Mouse (Mus musculus): ENCODE data around the gene Grm1. TPM values are rescaled to one million over a fixed set of nuclear protein-coding genes. Genes with fewer than 3 reads are reported as not detected.

Grm1 gene
- polyA plus RNA-seq, 1 experiment: not detected

DNA sequence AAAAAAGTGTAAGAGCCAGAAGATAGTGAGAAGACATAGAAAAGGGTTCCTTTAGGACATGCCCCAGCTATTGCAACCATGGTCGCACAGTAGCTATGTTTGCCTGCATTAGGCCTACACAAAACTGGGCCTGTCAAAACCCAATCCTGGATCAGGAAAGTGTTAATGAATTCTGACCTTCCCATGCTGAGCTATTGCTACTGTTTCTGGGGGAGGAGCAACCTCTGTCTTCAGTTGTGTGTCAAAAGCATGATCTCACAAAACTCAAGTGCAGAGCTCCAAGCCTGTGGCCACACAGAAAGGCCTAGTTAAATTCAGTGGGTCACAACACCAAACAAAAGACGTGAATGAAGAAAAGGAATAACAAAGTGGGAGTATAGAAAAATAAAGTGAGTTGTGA lies 152.5 kb downstream of the Grm1 start:
- no peak overlapping the region for H3K4me3 ChIP-seq (ENCODE audit: insufficient read depth, poor library complexity, severe bottlenecking)
- TF ChIP-seq FOSL1 (IDR thresholded peaks at IDR 0.05; ENCODE audit: insufficient read depth, low read length, poor library complexity, severe bottlenecking) (no peak), CEBPB (IDR thresholded peaks at IDR 0.05; ENCODE audit: low read depth) (no peak), USF1 (IDR thresholded peaks at IDR 0.05; ENCODE audit: low read depth) (no peak), MYOD1 (IDR thresholded peaks at IDR 0.05; ENCODE audit: control insufficient read depth, insufficient read length, low read depth) (no peak), MYOG (IDR thresholded peaks at IDR 0.05; ENCODE audit: control insufficient read depth, extremely low read depth, insufficient read length) (no peak), CTCF (IDR thresholded peaks at IDR 0.05; ENCODE audit: control insufficient read depth, insufficient read depth, insufficient read length) (no peak), MAX (IDR thresholded peaks at IDR 0.05) (no peak)

DNA sequence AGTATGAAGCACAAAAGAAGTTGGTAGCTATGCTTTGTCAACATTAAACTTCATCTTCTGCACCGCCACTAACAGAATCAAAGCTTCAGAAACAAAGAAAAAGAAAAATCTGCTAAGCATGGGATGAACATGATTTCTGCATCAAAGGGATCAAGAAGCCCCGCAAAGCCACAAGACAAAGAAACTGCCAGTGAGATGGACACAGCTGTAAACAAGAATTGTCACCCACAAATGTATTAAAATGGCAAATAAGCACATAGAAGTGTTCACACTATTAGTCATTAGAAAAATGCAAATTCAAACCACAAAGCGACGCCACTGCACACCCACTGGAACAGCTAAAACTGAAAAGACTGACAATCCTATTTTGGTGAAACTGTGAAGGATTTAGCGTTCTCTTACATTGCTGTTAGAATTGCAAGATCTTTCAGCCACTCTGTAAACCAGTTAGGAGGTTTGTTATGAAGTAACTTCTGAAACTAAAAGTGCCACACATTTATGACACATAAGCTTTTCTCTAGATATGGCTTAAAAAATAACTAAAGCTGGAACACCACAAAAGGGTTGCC lies 153.3 kb downstream of the Grm1 start:
- no peaks in the 10 kb centered on the region for H3K36me3 ChIP-seq (ENCODE audit: control insufficient read depth, insufficient read depth)
- no peaks in the 10 kb centered on the region for H3K79me3 ChIP-seq (ENCODE audit: low read depth)
- no peak overlapping the region for H3ac ChIP-seq (ENCODE audit: control insufficient read depth, insufficient read length, low read depth)
- H3K79me2 ChIP-seq (ENCODE audit: control insufficient read depth, insufficient read depth): no peaks in the 10 kb centered on the region
- no peak for TF ChIP-seq FOSL1 (IDR thresholded peaks at IDR 0.05; ENCODE audit: insufficient read depth, low read length, poor library complexity, severe bottlenecking)
- no peak for TF ChIP-seq MYOD1 (IDR thresholded peaks at IDR 0.05; ENCODE audit: control insufficient read depth, insufficient read length, low read depth)
- TF ChIP-seq CEBPB (IDR thresholded peaks at IDR 0.05; ENCODE audit: low read depth): no peak
- no peak for TF ChIP-seq USF1 (IDR thresholded peaks at IDR 0.05; ENCODE audit: low read depth)
- TF ChIP-seq MAX (IDR thresholded peaks at IDR 0.05): no peak
- no peak for TF ChIP-seq CTCF (IDR thresholded peaks at IDR 0.05; ENCODE audit: control insufficient read depth, insufficient read depth, insufficient read length)
- TF ChIP-seq MYOG (IDR thresholded peaks at IDR 0.05; ENCODE audit: control insufficient read depth, extremely low read depth, insufficient read length): no peak
- no peak overlapping the region for H3K4me3 ChIP-seq (ENCODE audit: insufficient read depth, poor library complexity, severe bottlenecking)
- no peaks in the 10 kb centered on the region for H3K27me3 ChIP-seq (ENCODE audit: control insufficient read depth, insufficient read depth, insufficient read length)

More for the DNA sequence above, 152.5 kb downstream of the Grm1 start:
- Histone ChIP-seq H3K79me2 (ENCODE audit: control insufficient read depth, insufficient read depth) (no peaks in the 10 kb centered on the region), H3K79me3 (ENCODE audit: low read depth) (no peaks in the 10 kb centered on the region), H3ac (ENCODE audit: control insufficient read depth, insufficient read length, low read depth) (no peak overlapping the region), H3K36me3 (ENCODE audit: control insufficient read depth, insufficient read depth) (no peaks in the 10 kb centered on the region), H3K27me3 (ENCODE audit: control insufficient read depth, insufficient read depth, insufficient read length) (no peaks in the 10 kb centered on the region)

DNA sequence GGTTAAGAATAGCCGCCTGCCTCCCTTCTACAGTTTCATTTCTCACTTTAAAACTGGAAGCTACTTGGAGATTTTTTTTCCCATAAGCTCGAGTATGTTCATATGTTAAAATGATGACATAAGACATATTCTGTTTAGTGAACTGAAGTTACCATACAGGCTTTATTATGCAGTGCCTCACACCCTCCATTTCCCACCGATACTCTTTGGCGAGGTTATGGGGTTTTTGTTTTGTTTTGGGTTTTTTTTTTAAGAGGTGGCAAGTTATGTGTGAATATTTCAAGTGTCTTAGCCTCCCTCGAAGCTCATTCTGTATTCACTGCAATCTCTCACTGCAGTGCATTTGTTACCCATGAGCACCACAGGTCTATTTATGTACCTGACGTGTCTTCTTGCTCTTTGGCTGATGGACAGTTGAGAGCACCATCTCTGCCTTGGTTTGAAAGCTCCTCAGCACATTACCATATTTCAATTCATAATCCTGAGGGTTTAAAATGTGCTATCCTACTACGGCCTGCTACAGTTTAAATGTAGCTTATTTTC lies 164.2 kb downstream of the Grm1 start:
- Histone ChIP-seq H3ac (ENCODE audit: control insufficient read depth, insufficient read length, low read depth) (no peak overlapping the region), H3K4me3 (ENCODE audit: insufficient read depth, poor library complexity, severe bottlenecking) (no peak overlapping the region), H3K27me3 (ENCODE audit: control insufficient read depth, insufficient read depth, insufficient read length) (no peaks in the 10 kb centered on the region), H3K36me3 (ENCODE audit: control insufficient read depth, insufficient read depth) (no peaks in the 10 kb centered on the region), H3K79me3 (ENCODE audit: low read depth) (no peaks in the 10 kb centered on the region), H3K79me2 (ENCODE audit: control insufficient read depth, insufficient read depth) (no peaks in the 10 kb centered on the region)
- TF ChIP-seq MYOG (IDR thresholded peaks at IDR 0.05; ENCODE audit: control insufficient read depth, extremely low read depth, insufficient read length): no peak
- TF ChIP-seq CTCF (IDR thresholded peaks at IDR 0.05; ENCODE audit: control insufficient read depth, insufficient read depth, insufficient read length): no peak
- no peak for TF ChIP-seq CEBPB (IDR thresholded peaks at IDR 0.05; ENCODE audit: low read depth)
- no peak for TF ChIP-seq FOSL1 (IDR thresholded peaks at IDR 0.05; ENCODE audit: insufficient read depth, low read length, poor library complexity, severe bottlenecking)
- no peak for TF ChIP-seq USF1 (IDR thresholded peaks at IDR 0.05; ENCODE audit: low read depth)
- no peak for TF ChIP-seq MYOD1 (IDR thresholded peaks at IDR 0.05; ENCODE audit: control insufficient read depth, insufficient read length, low read depth)
- TF ChIP-seq MAX (IDR thresholded peaks at IDR 0.05): no peak

DNA sequence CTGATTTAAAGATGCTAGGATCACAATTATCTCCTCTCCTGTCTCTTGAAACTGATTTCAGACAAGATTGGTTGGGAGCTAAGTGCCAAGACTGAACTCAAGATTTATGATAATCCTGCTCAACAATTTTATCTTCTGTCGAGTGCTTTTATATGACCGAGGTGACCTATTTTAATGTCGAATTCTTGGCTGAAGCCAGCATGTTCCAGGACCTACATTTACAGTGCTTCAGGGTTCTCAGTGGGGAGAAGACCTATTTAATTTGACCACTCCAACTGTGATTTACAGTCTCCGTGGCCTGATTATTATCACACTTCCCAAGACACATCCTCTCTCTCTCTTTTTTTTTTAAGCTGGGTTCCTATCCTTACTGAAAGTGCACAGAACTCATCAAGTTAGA lies 168.5 kb downstream of the Grm1 start:
- TF ChIP-seq MYOG (IDR thresholded peaks at IDR 0.05; ENCODE audit: control insufficient read depth, extremely low read depth, insufficient read length) (no peak), MYOD1 (IDR thresholded peaks at IDR 0.05; ENCODE audit: control insufficient read depth, insufficient read length, low read depth) (no peak), USF1 (IDR thresholded peaks at IDR 0.05; ENCODE audit: low read depth) (no peak), FOSL1 (IDR thresholded peaks at IDR 0.05; ENCODE audit: insufficient read depth, low read length, poor library complexity, severe bottlenecking) (no peak), CTCF (IDR thresholded peaks at IDR 0.05; ENCODE audit: control insufficient read depth, insufficient read depth, insufficient read length) (no peak), MAX (IDR thresholded peaks at IDR 0.05) (no peak), CEBPB (IDR thresholded peaks at IDR 0.05; ENCODE audit: low read depth) (no peak)
- no peaks in the 10 kb centered on the region for H3K36me3 ChIP-seq (ENCODE audit: control insufficient read depth, insufficient read depth)
- no peak overlapping the region for H3ac ChIP-seq (ENCODE audit: control insufficient read depth, insufficient read length, low read depth)
- H3K27me3 ChIP-seq (ENCODE audit: control insufficient read depth, insufficient read depth, insufficient read length): no peaks in the 10 kb centered on the region
- H3K79me2 ChIP-seq (ENCODE audit: control insufficient read depth, insufficient read depth): no peaks in the 10 kb centered on the region
- H3K4me3 ChIP-seq (ENCODE audit: insufficient read depth, poor library complexity, severe bottlenecking): no peak overlapping the region
- no peaks in the 10 kb centered on the region for H3K79me3 ChIP-seq (ENCODE audit: low read depth)

DNA sequence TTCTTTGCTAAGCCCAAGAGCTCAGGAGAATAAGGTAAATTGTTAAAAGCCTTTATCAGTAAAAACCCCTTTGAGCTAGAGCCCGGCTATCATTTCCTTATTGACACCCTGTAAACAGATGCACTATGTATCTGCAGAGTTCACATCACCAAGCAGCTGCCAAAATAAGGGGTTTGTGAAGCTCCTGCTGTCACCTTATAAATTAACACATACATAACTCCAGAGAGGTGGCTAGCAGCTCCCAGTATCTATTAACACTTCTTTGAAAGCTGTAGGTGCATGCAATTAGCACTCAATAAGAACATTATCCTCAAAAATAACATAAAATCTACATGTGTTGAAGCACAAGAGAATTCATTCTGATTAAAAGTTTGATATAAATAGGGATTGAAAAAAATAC lies 191.9 kb downstream of the Grm1 start:
- TF ChIP-seq USF1 (IDR thresholded peaks at IDR 0.05; ENCODE audit: low read depth): no peak
- no peak for TF ChIP-seq MYOG (IDR thresholded peaks at IDR 0.05; ENCODE audit: control insufficient read depth, extremely low read depth, insufficient read length)
- no peak for TF ChIP-seq CTCF (IDR thresholded peaks at IDR 0.05; ENCODE audit: control insufficient read depth, insufficient read depth, insufficient read length)
- TF ChIP-seq MYOD1 (IDR thresholded peaks at IDR 0.05; ENCODE audit: control insufficient read depth, insufficient read length, low read depth): no peak
- TF ChIP-seq MAX (IDR thresholded peaks at IDR 0.05): no peak
- no peak for TF ChIP-seq FOSL1 (IDR thresholded peaks at IDR 0.05; ENCODE audit: insufficient read depth, low read length, poor library complexity, severe bottlenecking)
- TF ChIP-seq CEBPB (IDR thresholded peaks at IDR 0.05; ENCODE audit: low read depth): no peak
- no peaks in the 10 kb centered on the region for H3K27me3 ChIP-seq (ENCODE audit: control insufficient read depth, insufficient read depth, insufficient read length)
- no peaks in the 10 kb centered on the region for H3K79me3 ChIP-seq (ENCODE audit: low read depth)
- H3ac ChIP-seq (ENCODE audit: control insufficient read depth, insufficient read length, low read depth): no peak overlapping the region
- no peaks in the 10 kb centered on the region for H3K79me2 ChIP-seq (ENCODE audit: control insufficient read depth, insufficient read depth)
- no peaks in the 10 kb centered on the region for H3K36me3 ChIP-seq (ENCODE audit: control insufficient read depth, insufficient read depth)
- H3K4me3 ChIP-seq (ENCODE audit: insufficient read depth, poor library complexity, severe bottlenecking): no peak overlapping the region
